Mouse (Mus musculus) cerebellum, adult 2 months (tissue): ENCODE data around the gene Gm6034. TPM values are rescaled to one million over a fixed set of nuclear protein-coding genes. Genes with fewer than 3 reads are reported as not detected.
"Not testable (repeated sequence)": the region's sequence is repeated elsewhere in the genome, so short reads cannot be mapped to it uniquely, and the experiment has no call there.

Experiments
- DNase-seq, 2 experiments: peaks; one replicate each; pipeline ENCODE4 v3.0.0; 2021
- H3K27ac ChIP-seq: fragments of 200-500 bp; 2 replicates; pipeline ENCODE4 v1.5.1; 2012; ENCODE audit warnings: low read length, control low read depth, inconsistent platforms; ENCODE audit not compliant: insufficient read depth
- H3K27me3 ChIP-seq: fragments of 200-500 bp; 2 replicates; pipeline ENCODE4 v1.6.1; 2012; ENCODE audit warnings: inconsistent platforms, mild to moderate bottlenecking, low read length, moderate library complexity; ENCODE audit not compliant: control insufficient read depth, insufficient read depth
- H3K4me1 ChIP-seq: fragments of 200-500 bp; 2 replicates; pipeline ENCODE4 v1.6.1; 2011; ENCODE audit warnings: low read length; ENCODE audit not compliant: control insufficient read depth, insufficient read depth
- H3K4me3 ChIP-seq: fragments of 200-500 bp; replicated peaks from 2 replicates; pipeline ENCODE3; 2011; ENCODE audit warnings: mild to moderate bottlenecking, low read depth, low read length, control low read depth; ENCODE audit not compliant: insufficient read depth
- CTCF ChIP-seq: fragments of 200-500 bp; IDR thresholded peaks from 2 replicates; pipeline ENCODE4 v1.5.1; 2011; ENCODE audit warnings: low read depth, mild to moderate bottlenecking, control low read depth, low read length, moderate library complexity, borderline replicate concordance; ENCODE audit not compliant: insufficient read depth
- POLR2A ChIP-seq: fragments of 200-500 bp; IDR thresholded peaks from 2 replicates; pipeline ENCODE4 v1.6.1; 2011; ENCODE audit warnings: low read length, control low read depth, borderline replicate concordance; ENCODE audit not compliant: insufficient read depth
- WGBS: fragments of 180-500 bp; shearing (Covaris S2); methylation state at CpG from one replicate; pipeline ENCODE4 v1.1.7; 2018; 5-methylcytosine and 5-hydroxymethylcytosine counted together
- polyA plus RNA-seq: library from polyadenylated mRNA; depleted of rRNA; stranded (reverse); fragments of >200 nt; gene quantifications from 2 replicates; pipeline ENCODE4 v1.2.3, GENCODE M21; 2012; rRNA removed

Gm6034 gene
- polyA plus RNA-seq, 1 experiment = not detected

DNA sequence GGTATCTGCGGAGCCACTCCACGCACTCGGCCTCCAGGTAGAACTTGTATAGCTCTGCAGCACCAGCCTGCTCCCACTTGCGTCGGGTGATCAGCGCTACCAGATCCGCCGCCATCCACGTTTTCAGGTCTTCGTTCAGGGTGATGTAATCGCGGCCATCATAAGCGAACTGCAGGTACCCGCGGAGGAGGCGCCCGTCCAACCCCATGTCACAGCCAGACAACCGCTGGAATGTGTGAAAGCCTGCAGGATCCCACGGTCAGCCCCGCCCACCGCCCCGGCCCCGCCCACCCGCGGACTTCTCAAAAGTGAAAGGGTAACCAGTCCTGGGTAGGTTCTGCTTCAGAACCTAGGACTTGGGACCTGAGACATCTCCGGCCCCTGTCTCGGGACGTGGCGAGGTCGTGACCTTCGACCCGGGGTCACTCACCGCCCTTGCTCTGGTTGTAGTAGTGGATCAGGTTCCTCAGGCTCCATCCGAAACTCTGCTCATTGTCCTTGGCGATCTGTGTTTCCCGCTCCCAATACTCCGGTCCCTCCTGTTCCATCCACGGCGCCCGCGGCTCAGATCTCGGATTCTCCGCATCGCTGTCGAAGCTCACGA, 40.6 kb downstream of the Gm6034 start:
- Histone ChIP-seq H3K4me3 (peak overlapping the region; percentile 39), H3K27ac (no peak overlapping the region), H3K27me3 (no peaks in the 10 kb centered on the region), H3K4me1 (no peaks in the 10 kb centered on the region)
- WGBS = 1% methylated on average over 46 of the region's 46 CpGs
- DNase-seq = no peak
- no peak for TF ChIP-seq CTCF
- TF ChIP-seq POLR2A = no peak

DNA sequence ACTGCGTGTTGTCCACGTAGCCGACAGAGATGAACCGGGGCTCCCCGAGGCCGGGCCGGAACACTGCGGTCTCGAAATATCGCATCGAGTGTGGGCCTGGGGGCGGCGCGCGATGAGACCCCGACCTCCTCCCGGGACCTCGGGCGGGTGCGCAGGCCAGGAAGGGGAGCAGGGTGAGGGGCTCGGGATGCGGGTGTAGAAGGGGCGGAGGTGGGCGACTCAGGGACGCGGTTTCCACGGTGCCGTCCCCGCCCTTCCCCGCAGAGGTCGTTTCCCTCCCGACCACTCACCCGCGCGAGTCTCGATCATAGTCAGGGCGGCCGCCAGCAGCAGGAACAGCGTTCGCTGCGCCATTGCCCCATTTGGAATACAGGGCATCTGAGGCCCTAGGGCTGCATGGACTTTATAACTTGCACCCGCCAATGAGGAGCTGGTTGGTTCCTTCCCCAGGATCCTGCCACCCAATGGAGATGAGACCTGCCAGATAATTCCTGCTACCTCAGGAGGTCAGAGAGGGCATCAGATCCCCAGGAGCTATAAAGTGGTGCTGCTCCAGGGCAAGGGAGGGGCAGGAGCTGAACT, 41.2 kb downstream of the Gm6034 start:
- TF ChIP-seq POLR2A (no peak), CTCF (no peak)
- Histone ChIP-seq H3K27me3 (no peaks in the 10 kb centered on the region), H3K27ac (no peak overlapping the region), H3K4me3 (peak overlapping the region; percentile 39), H3K4me1 (no peaks in the 10 kb centered on the region)
- WGBS = 1% methylated on average over 41 of the region's 42 CpGs
- DNase-seq = peak; percentile 14 to 15

DNA sequence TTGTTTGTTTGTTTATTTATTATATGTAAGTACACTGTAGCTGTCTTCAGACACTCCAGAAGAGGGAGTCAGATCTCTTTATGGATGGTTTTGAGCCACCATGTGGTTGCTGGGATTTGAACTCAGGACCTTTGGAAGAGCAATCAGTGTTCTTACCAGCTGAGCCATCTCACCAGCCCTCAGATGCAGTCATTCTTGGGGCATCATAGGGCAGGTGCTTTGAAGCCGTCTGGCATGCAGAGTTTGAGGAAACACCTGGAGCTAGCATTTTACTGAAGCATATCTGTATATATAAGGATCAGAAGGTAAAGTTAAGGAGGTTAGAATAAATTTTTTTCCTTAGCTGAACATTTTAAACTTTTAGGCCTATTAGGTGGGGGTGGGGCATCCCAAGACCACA, 43.2 kb downstream of the Gm6034 start:
- not testable (repeated sequence) for H3K27ac ChIP-seq, H3K4me3 ChIP-seq, H3K4me1 ChIP-seq, DNase-seq, H3K27me3 ChIP-seq
- 80% methylated on average over 1 of the region's 1 CpGs for WGBS

DNA sequence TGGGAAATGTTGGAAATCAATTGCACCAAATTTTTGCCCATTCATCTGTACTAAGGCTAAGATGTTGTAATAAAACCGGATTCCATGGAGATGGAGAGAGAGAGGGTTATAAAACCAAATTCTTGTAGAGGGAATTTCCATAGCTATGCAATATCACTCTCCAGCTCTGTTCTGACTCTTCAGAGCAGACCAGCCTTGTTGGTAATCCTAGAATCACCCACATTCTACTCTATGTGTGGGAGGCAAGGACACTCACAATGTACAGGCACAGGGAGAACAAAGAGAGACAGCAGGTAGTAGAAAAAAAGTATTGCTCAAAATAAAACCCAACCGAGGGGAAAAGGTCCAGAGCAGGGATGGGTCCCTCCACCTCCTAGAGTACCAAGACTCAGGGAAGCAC, 49.2 kb downstream of the Gm6034 start:
- H3K27me3 ChIP-seq, DNase-seq, H3K4me1 ChIP-seq, H3K4me3 ChIP-seq, H3K27ac ChIP-seq: not testable (repeated sequence)
- WGBS = no CpG with 5 or more reads among the region's 2 CpGs

DNA sequence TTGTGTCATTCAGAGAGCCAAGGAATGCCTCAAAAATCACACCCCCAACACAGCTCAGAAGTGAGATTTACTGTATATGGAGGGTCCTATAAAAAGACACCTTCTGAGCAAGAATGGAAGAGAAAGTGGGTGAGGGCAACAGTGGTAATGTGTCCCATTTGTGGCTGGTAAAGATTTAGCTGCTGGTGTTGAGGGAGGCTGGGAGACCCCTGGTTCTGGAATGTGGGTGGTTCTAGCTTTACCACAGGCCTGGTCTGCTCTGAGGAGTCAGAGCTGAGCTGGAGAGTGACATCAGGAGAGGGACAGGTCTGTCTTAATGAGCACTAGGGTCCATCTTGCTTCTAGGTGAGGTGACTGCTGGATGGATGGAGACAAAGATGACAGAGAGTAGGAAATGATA, 49.8 kb downstream of the Gm6034 start:
- not testable (repeated sequence) for H3K4me3 ChIP-seq, H3K4me1 ChIP-seq, H3K27me3 ChIP-seq, H3K27ac ChIP-seq, DNase-seq

DNA sequence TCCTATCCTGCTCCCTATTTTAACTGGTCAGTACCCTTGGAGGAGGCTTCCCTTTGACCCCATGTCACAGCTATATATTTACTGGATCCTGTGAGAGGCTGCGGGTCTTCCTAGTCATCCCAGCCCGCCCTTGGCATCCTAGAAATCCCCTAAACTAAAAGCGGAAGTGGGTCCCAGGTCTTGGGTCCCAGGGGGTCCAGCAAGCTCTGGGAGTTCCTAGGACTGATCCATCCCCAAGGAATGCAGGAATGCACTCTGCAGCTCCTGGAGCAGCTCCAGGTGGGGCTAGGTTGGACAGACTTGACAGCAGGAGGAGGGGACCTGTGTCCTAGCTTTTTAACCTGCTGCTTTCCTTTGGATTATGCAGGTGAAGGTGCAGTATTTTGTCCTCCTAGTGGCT, 51.2 kb downstream of the Gm6034 start:
- H3K4me3 ChIP-seq = no peak overlapping the region
- DNase-seq = no peak
- no peak overlapping the region for H3K27ac ChIP-seq
- no peaks in the 10 kb centered on the region for H3K4me1 ChIP-seq
- H3K27me3 ChIP-seq = no peaks in the 10 kb centered on the region
- 30% methylated on average over 3 of the region's 3 CpGs for WGBS
- TF ChIP-seq POLR2A = no peak
- no peak for TF ChIP-seq CTCF

DNA sequence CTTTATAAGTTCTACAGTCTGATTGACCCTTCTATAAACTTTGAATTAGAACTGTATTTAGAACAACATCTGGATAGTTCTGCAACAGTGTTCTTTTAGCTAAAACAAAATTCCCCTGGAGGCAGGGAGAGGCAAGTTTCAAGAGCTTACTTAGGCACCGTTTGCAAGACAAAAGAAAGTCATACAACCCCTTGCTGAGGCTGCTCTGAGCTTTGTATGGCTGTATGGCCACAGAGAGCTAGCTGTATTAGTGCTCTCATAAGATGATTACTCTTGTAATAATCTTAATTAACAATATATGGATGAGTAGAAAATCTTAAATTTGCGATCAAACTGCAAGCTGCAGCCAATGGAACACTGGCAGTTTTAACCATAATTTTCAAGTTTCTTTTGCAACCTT, 56.8 kb downstream of the Gm6034 start:
- not testable (repeated sequence) for H3K4me1 ChIP-seq, H3K27me3 ChIP-seq, H3K27ac ChIP-seq, H3K4me3 ChIP-seq, DNase-seq
- WGBS = 47% methylated on average over 2 of the region's 2 CpGs

DNA sequence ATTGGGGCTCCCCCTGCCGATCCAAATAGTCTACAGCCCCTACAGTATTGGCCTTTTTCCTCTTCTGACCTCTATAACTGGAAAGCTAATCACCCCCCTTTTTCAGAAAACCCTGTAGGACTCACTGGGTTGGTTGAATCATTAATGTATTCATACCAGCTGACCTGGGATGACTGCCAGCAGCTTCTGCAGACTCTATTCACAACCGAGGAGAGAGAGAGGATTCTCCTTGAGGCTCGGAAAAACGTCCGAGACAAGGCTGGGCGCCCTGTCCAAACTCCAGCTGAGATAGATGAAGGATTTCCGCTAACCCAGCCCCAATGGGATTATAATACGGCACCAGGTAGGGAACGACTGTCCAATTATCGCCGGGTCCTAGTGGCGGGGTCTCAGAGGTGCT, 59.3 kb downstream of the Gm6034 start:
- H3K27ac ChIP-seq, H3K27me3 ChIP-seq, H3K4me3 ChIP-seq, H3K4me1 ChIP-seq: not testable (repeated sequence)
- WGBS = 46% methylated on average over 12 of the region's 12 CpGs
- peak in 1 of 2 experiments; percentile 18 for DNase-seq

Other genes with a start within 250 kb of the Gm6034 start
- 22.6 and 25.2 TPM in 2 replicates for gene Ier3, start 221.3 kb upstream of the Gm6034 start, polyA plus RNA-seq
- gene Flot1, start 219.7 kb upstream of the Gm6034 start, polyA plus RNA-seq = 129 and 140 TPM in 2 replicates
- gene Tubb5, start 204.7 kb upstream of the Gm6034 start, polyA plus RNA-seq = 320 TPM in 2 replicates
- 12.1 and 16.1 TPM in 2 replicates for gene Mdc1, start 201.4 kb upstream of the Gm6034 start, polyA plus RNA-seq
- 8.6 and 12.0 TPM in 2 replicates for gene Nrm, start 181.6 kb upstream of the Gm6034 start, polyA plus RNA-seq
- gene Ppp1r18, start 177.4 kb upstream of the Gm6034 start, polyA plus RNA-seq = 8.7 and 9.7 TPM in 2 replicates
- 52.2 and 57.4 TPM in 2 replicates for gene Dhx16, start 163.1 kb upstream of the Gm6034 start, polyA plus RNA-seq
- 161 and 173 TPM in 2 replicates for gene 2310061I04Rik, start 145.5 kb upstream of the Gm6034 start, polyA plus RNA-seq
- gene Atat1, start 132.9 kb upstream of the Gm6034 start, polyA plus RNA-seq = 80.2 and 81.5 TPM in 2 replicates
- 62.5 and 65.1 TPM in 2 replicates for gene Mrps18b, start 126.6 kb upstream of the Gm6034 start, polyA plus RNA-seq
- gene Ppp1r10, start 126.5 kb upstream of the Gm6034 start, polyA plus RNA-seq = 42.3 and 44.9 TPM in 2 replicates
- gene Abcf1, start 73.2 kb upstream of the Gm6034 start, polyA plus RNA-seq = 85.8 and 99.1 TPM in 2 replicates
- 92.5 and 103 TPM in 2 replicates for gene Gnl1, start 63.1 kb upstream of the Gm6034 start, polyA plus RNA-seq
- gene Prr3, start 62.7 kb upstream of the Gm6034 start, polyA plus RNA-seq = 38.8 and 42.6 TPM in 2 replicates
- gene H2-T24, start 22.4 kb upstream of the Gm6034 start, polyA plus RNA-seq = 0.95 and 1.1 TPM in 2 replicates
- 13.0 and 17.3 TPM in 2 replicates for gene H2-T23, start 10.1 kb upstream of the Gm6034 start, polyA plus RNA-seq
- 25.5 and 31.0 TPM in 2 replicates for gene H2-T22, start 214 bp upstream of the Gm6034 start, polyA plus RNA-seq
- 0.08 and 0.15 TPM in 2 replicates for gene Gm11127, start 15.4 kb downstream of the Gm6034 start, polyA plus RNA-seq
- 0.10 TPM in 1 of 2 replicates, not detected in the other for gene Gm19684, start 78.7 kb downstream of the Gm6034 start, polyA plus RNA-seq
- gene Gm7030, start 86.5 kb downstream of the Gm6034 start, polyA plus RNA-seq = not detected in 2 replicates
- gene Gm8909, start 125.6 kb downstream of the Gm6034 start, polyA plus RNA-seq = not detected in 2 replicates
- not detected in 2 replicates for gene H2-T3, start 147.3 kb downstream of the Gm6034 start, polyA plus RNA-seq
- 71.2 and 71.8 TPM in 2 replicates for gene Rpp21, start 215.1 kb downstream of the Gm6034 start, polyA plus RNA-seq
- 55.6 and 57.9 TPM in 2 replicates for gene Trim39, start 229.3 kb downstream of the Gm6034 start, polyA plus RNA-seq
- not detected in 2 replicates for gene H2-M10.2, start 243.5 kb downstream of the Gm6034 start, polyA plus RNA-seq